Mouse (Mus musculus) liver, embryonic 14.5 days (tissue): ENCODE results near the gene Krt36.

ENCODE experiments used
- CTCF ChIP-seq: IDR thresholded peaks from 2 replicates; pipeline ENCODE4 v1.5.1; 2016; ENCODE audit warnings: antibody characterized with exemption, low read depth, control low read depth
- EP300 ChIP-seq: IDR thresholded peaks from 2 replicates; pipeline ENCODE4 v1.6.1; 2016; ENCODE audit warnings: antibody characterized with exemption, low read depth

GRCm38 (mm10) chr11:100100391-100100790 is 5.0 kb downstream of the Krt36 start:
- TF ChIP-seq CTCF, result no peak
- no peak for TF ChIP-seq EP300
